Mouse (Mus musculus) kidney, adult 2 months (tissue): ENCODE data around the gene Adam10. TPM values are rescaled to one million over a fixed set of nuclear protein-coding genes. Genes with fewer than 3 reads are reported as not detected.

Experiments used
- DNase-seq: peaks from one replicate; pipeline ENCODE4 v3.0.0; 2021
- H3K27ac ChIP-seq: fragments of 200-500 bp; 2 replicates; pipeline ENCODE4 v1.5.1; 2012; ENCODE audit warnings: low read depth, low read length, control low read depth, inconsistent platforms; ENCODE audit not compliant: insufficient read depth
- H3K27me3 ChIP-seq: fragments of 200-500 bp; replicated peaks from 2 replicates; pipeline ENCODE4 v1.6.1; 2012; ENCODE audit warnings: mild to moderate bottlenecking, moderate library complexity, low read length, inconsistent platforms; ENCODE audit not compliant: control insufficient read depth, insufficient read depth
- H3K36me3 ChIP-seq: fragments of 200-500 bp; 2 replicates; pipeline ENCODE4 v1.6.1; 2012; ENCODE audit warnings: mild to moderate bottlenecking, moderate library complexity, low read length, inconsistent platforms; ENCODE audit not compliant: control insufficient read depth, insufficient read depth
- H3K4me1 ChIP-seq: fragments of 200-500 bp; 2 replicates; pipeline ENCODE4 v1.6.1; 2011; ENCODE audit warnings: low read length; ENCODE audit not compliant: control insufficient read depth, insufficient read depth
- H3K4me3 ChIP-seq: fragments of 200-500 bp; 2 replicates; pipeline ENCODE4 v1.5.1; 2011; ENCODE audit warnings: mild to moderate bottlenecking, low read depth, low read length, control low read depth; ENCODE audit not compliant: insufficient read depth
- CTCF ChIP-seq: fragments of 200-500 bp; conservative IDR thresholded peaks from 2 replicates; pipeline ENCODE4 v1.5.1; 2011; ENCODE audit warnings: low read depth, mild to moderate bottlenecking, control low read depth, low read length, moderate library complexity, mixed read lengths; ENCODE audit not compliant: insufficient read depth, insufficient read length
- POLR2A ChIP-seq: fragments of 200-500 bp; IDR thresholded peaks from one replicate; pipeline ENCODE4 v1.6.1; 2011; ENCODE audit warnings: low read depth, low read length, control low read depth
- WGBS: fragments of 180-500 bp; shearing (Covaris S2); methylation state at CpG from one replicate; pipeline ENCODE4 v1.1.7; 2018; 5-methylcytosine and 5-hydroxymethylcytosine counted together
- polyA plus RNA-seq: library from polyadenylated mRNA; depleted of rRNA; stranded (reverse); fragments of >200 nt; gene quantifications from 2 replicates; pipeline ENCODE4 v1.2.3, GENCODE M21; 2012

Gene Adam10
- polyA plus RNA-seq, 1 experiment = 14.5 TPM

- Histone ChIP-seq H3K36me3 (no peaks in the 10 kb centered on the region), H3K4me1 (no peaks in the 10 kb centered on the region), H3K4me3 (no peak overlapping the region), H3K27ac (no peak overlapping the region), H3K27me3 (no peaks in the 10 kb centered on the region)
- no peak for DNase-seq
- TF ChIP-seq POLR2A (no peak), CTCF (no peak)
- 86% methylated on average over 2 of the region's 2 CpGs for WGBS
Observed at GRCm38 (mm10) chr9:70729544-70729943, 50.7 kb downstream of the Adam10 start.

- Histone ChIP-seq H3K27ac (no peak overlapping the region), H3K4me1 (no peaks in the 10 kb centered on the region), H3K27me3 (no peaks in the 10 kb centered on the region), H3K36me3 (no peaks in the 10 kb centered on the region), H3K4me3 (no peak overlapping the region)
- DNase-seq = no peak
- TF ChIP-seq POLR2A (no peak), CTCF (no peak)
Observed at GRCm38 (mm10) chr9:70731079-70731478, 52.3 kb downstream of the Adam10 start.

GRCm38 (mm10) chr9:70733208-70733607 is 54.4 kb downstream of the Adam10 start:
- Histone ChIP-seq H3K4me1 (no peaks in the 10 kb centered on the region), H3K36me3 (no peaks in the 10 kb centered on the region), H3K4me3 (no peak overlapping the region), H3K27me3 (no peaks in the 10 kb centered on the region), H3K27ac (no peak overlapping the region)
- no peak for DNase-seq
- TF ChIP-seq POLR2A (no peak), CTCF (no peak)
- 95% methylated on average over 2 of the region's 2 CpGs for WGBS

- H3K36me3 ChIP-seq = no peaks in the 10 kb centered on the region; the same call in 1 of the 2 replicates
- DNase-seq = no peak
- WGBS = 87% methylated on average over 5 of the region's 5 CpGs
- no peaks in the 10 kb centered on the region for H3K27me3 ChIP-seq
- H3K4me3 ChIP-seq = no peak overlapping the region
- no peak for TF ChIP-seq POLR2A
- TF ChIP-seq CTCF = no peak
- no peak overlapping the region for H3K27ac ChIP-seq
- H3K4me1 ChIP-seq = no peaks in the 10 kb centered on the region
Observed at GRCm38 (mm10) chr9:70739998-70740397, 61.2 kb downstream of the Adam10 start.

- DNase-seq = no peak
- no peaks in the 10 kb centered on the region for H3K27me3 ChIP-seq
- H3K4me1 ChIP-seq = no peaks in the 10 kb centered on the region
- TF ChIP-seq CTCF (no peak), POLR2A (no peak)
- H3K4me3 ChIP-seq = no peak overlapping the region
- H3K36me3 ChIP-seq = peaks cover 7% of the 10 kb centered on the region
- no peak overlapping the region for H3K27ac ChIP-seq
- WGBS = 92% methylated on average over 3 of the region's 3 CpGs
Observed at GRCm38 (mm10) chr9:70751504-70752222, 72.9 kb downstream of the Adam10 start.

- TF ChIP-seq POLR2A = no peak
- no peak for TF ChIP-seq CTCF
- Histone ChIP-seq H3K4me3 (no peak overlapping the region), H3K36me3 (no peaks in the 10 kb centered on the region; the same call in none of the 2 replicates), H3K4me1 (no peaks in the 10 kb centered on the region; the same call in 1 of the 2 replicates), H3K27me3 (no peaks in the 10 kb centered on the region), H3K27ac (peak overlapping the region; percentile 23; the same call in 1 of the 2 replicates)
- peak; percentile 3 for DNase-seq
- WGBS = 79% methylated on average over 5 of the region's 5 CpGs
Observed at GRCm38 (mm10) chr9:70760974-70761373, 82.2 kb downstream of the Adam10 start.

- Histone ChIP-seq H3K4me3 (no peak overlapping the region), H3K27ac (no peak overlapping the region), H3K36me3 (peaks cover 3% of the 10 kb centered on the region), H3K27me3 (no peaks in the 10 kb centered on the region), H3K4me1 (no peaks in the 10 kb centered on the region)
- DNase-seq = no peak
- TF ChIP-seq POLR2A = no peak
- TF ChIP-seq CTCF = no peak
- 90% methylated on average over 2 of the region's 2 CpGs for WGBS
Observed at GRCm38 (mm10) chr9:70775517-70775916, 96.7 kb downstream of the Adam10 start.
